Mouse (Mus musculus) lung, adult 2 months (tissue): Measurements from ENCODE around the gene Cpeb4.

Experiments
- CTCF ChIP-seq: fragments of 200-500 bp; IDR thresholded peaks from 2 replicates; pipeline ENCODE4 v1.5.1; 2011; ENCODE audit warnings: mild to moderate bottlenecking, low read length, control low read depth; ENCODE audit not compliant: insufficient read depth
- POLR2A ChIP-seq: fragments of 200-500 bp; IDR thresholded peaks from 2 replicates; pipeline ENCODE4 v1.6.1; 2011; ENCODE audit warnings: low read depth, mild to moderate bottlenecking, control low read depth, low read length, borderline replicate concordance; ENCODE audit errors: extremely low read depth

DNA sequence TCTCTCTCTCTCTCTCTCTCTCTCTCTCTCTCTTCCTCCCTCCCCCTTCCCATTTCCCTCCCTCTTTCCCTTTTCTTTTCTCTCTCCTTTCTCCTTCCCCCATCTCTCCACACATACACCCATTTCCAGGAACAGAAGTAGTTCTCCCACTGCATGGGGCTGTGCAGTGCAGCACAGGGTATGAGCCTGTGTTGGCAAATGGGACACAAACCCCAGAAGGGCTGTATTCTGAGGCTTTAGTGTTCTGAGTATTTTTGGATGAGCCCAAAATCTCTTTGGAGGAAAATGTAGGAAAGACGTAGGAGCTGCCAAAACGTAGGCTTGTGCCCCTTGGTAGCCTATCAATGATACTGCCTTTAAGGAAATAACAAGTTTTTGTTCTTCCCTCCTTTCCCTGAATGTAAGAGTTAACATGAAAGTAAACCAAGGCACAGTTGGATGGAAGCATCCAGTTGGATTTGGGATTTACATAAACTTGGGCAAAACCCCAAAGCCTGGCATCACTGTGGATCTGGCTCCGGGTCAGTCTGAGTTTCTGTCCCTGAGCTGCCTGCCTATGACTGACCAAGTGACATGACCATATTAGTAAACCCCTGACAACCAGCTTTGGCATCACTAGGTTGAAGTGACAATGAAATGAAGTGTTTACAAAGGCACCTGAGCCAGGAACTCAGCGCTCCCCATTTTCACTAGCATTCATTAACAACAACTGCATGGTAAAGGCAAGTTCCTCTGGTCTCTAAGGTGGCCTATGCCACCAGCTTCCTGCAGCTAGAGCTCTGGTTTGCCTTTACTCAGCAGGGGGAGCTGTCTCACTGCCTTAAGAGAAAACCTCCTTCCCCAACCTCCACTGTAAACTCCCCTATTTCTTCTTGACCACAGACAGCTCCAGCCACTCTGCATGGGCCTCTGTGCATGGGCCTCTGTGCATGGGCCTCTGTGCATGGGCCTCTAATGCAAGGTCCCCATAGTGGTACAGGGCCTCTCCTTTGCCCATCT lies 69.9 kb downstream of the Cpeb4 start:
- TF ChIP-seq POLR2A: no peak
- TF ChIP-seq CTCF: no peak
